Mouse (Mus musculus): ENCODE results near the gene Pex13. TPM values are rescaled to one million over a fixed set of nuclear protein-coding genes. Genes with fewer than 3 reads are reported as not detected.

Pex13 gene
- 10 to 100 TPM; 24.1 to 26.1 TPM for total RNA-seq (2021)

- DNase-seq (ENCODE audit: low spot score in 2 of 2): peak; percentile 90 to 92
- intact Hi-C loops (cut with DNase I): loop anchor here (1.0 to 5.0 kb wide), 2 partner anchors 33 to 106 kb away; partner anchors contain the start of genes 0610010F05Rik and Rel
These were observed at the start of gene Pex13 for GRCm38 (mm10) chr11:23665798-23666501. Gene Pex13, minus strand, starts transcription at chr11:23665959.

GRCm38 (mm10) chr11:23712299-23712698 is 46.5 kb upstream of the Pex13 start:
- DNase-seq (ENCODE audit: low spot score in 2 of 2): no peak
- intact Hi-C loops (cut with DNase I): no loop called here

GRCm38 (mm10) chr11:23704604-23705294 is 39.0 kb upstream of the Pex13 start:
- no peak for DNase-seq (ENCODE audit: low spot score in 2 of 2)
- intact Hi-C loops (cut with DNase I): no loop called here

- intact Hi-C loops (cut with DNase I): no loop called here
- DNase-seq (ENCODE audit: low spot score in 2 of 2): no peak
These were observed 36.1 kb upstream of the Pex13 start for GRCm38 (mm10) chr11:23701831-23702230.

- no peak for DNase-seq (ENCODE audit: low spot score in 2 of 2)
- intact Hi-C loops (cut with DNase I): no loop called here
These were observed 33.8 kb upstream of the Pex13 start for GRCm38 (mm10) chr11:23699414-23700095.

GRCm38 (mm10) chr11:23698526-23698925 is 32.8 kb upstream of the Pex13 start:
- DNase-seq (ENCODE audit: low spot score in 2 of 2): no peak
- intact Hi-C loops (cut with DNase I): no loop called here

- intact Hi-C loops (cut with DNase I): no loop called here
These were observed 30.1 kb upstream of the Pex13 start for GRCm38 (mm10) chr11:23695847-23696246.

GRCm38 (mm10) chr11:23693286-23693685 is 27.5 kb upstream of the Pex13 start:
- DNase-seq (ENCODE audit: low spot score in 2 of 2): no peak
- intact Hi-C loops (cut with DNase I): no loop called here

More at GRCm38 (mm10) chr11:23695847-23696246, 30.1 kb upstream of the Pex13 start:
- DNase-seq (ENCODE audit: low spot score in 2 of 2): no peak

- intact Hi-C loops (cut with DNase I): no loop called here
- no peak for DNase-seq (ENCODE audit: low spot score in 2 of 2)
These were observed 22.3 kb upstream of the Pex13 start for GRCm38 (mm10) chr11:23688060-23688459.

GRCm38 (mm10) chr11:23686671-23687070 is 20.9 kb upstream of the Pex13 start:
- DNase-seq (ENCODE audit: low spot score in 2 of 2): no peak
- intact Hi-C loops (cut with DNase I): no loop called here

GRCm38 (mm10) chr11:23682561-23682960 is 16.8 kb upstream of the Pex13 start:
- DNase-seq (ENCODE audit: low spot score in 2 of 2): no peak
- intact Hi-C loops (cut with DNase I): no loop called here

- no peak for DNase-seq (ENCODE audit: low spot score in 2 of 2)
- intact Hi-C loops (cut with DNase I): no loop called here
These were observed 14.7 kb upstream of the Pex13 start for GRCm38 (mm10) chr11:23680435-23680950.

GRCm38 (mm10) chr11:23679044-23679642 is 13.4 kb upstream of the Pex13 start:
- intact Hi-C loops (cut with DNase I): loop anchor here (2.0 kb wide), 1 partner anchor 276 kb away; no protein-coding TSS in a partner anchor
- DNase-seq (ENCODE audit: low spot score in 2 of 2): peak in 1 of 2 experiments; percentile 48

GRCm38 (mm10) chr11:23676100-23676499 is 10.3 kb upstream of the Pex13 start:
- no peak for DNase-seq (ENCODE audit: low spot score in 2 of 2)
- intact Hi-C loops (cut with DNase I): no loop called here

- intact Hi-C loops (cut with DNase I): no loop called here
- no peak for DNase-seq (ENCODE audit: low spot score in 2 of 2)
These were observed 6.5 kb upstream of the Pex13 start for GRCm38 (mm10) chr11:23672256-23672749.

GRCm38 (mm10) chr11:23667128-23667527 is 1.4 kb upstream of the Pex13 start:
- no peak for DNase-seq (ENCODE audit: low spot score in 2 of 2)
- intact Hi-C loops (cut with DNase I): loop anchor here (5.0 kb wide), 1 partner anchor 105 kb away; the partner anchor contains the start of gene Rel

- intact Hi-C loops (cut with DNase I): loop anchor here (5.0 kb wide), 1 partner anchor 106 kb away; the partner anchor contains the start of gene Rel
- DNase-seq (ENCODE audit: low spot score in 2 of 2): no peak
These were observed 767 bp upstream of the Pex13 start for GRCm38 (mm10) chr11:23666526-23666925.

GRCm38 (mm10) chr11:23665311-23665786 is 410 bp downstream of the Pex13 start, which contains the start of gene Pus10:
Gene Pus10, plus strand, starts transcription at chr11:23665674.
- DNase-seq (ENCODE audit: low spot score in 2 of 2): no peak
- intact Hi-C loops (cut with DNase I): loop anchor here (1.0 to 5.0 kb wide), 2 partner anchors 32 to 107 kb away; partner anchors contain the start of genes 0610010F05Rik and Rel

GRCm38 (mm10) chr11:23664232-23664631 is 1.5 kb downstream of the Pex13 start:
- intact Hi-C loops (cut with DNase I): no loop called here
- no peak for DNase-seq (ENCODE audit: low spot score in 2 of 2)

All from left cerebral cortex, postnatal 36 days (tissue).